Mouse (Mus musculus) midbrain, embryonic 16.5 days (tissue): Measurements from ENCODE around the gene Axl. TPM values are rescaled to one million over a fixed set of nuclear protein-coding genes. Genes with fewer than 3 reads are reported as not detected.
"Not testable (repeated sequence)": the region's sequence is repeated elsewhere in the genome, so short reads cannot be mapped to it uniquely, and the experiment has no call there.

Source experiments
- ATAC-seq: fragments of 200-750 bp; cut with Nextera tagmentation; 2 replicates; pipeline ENCODE4 v1.8.0; 2017; ENCODE audit warnings: moderate TSS enrichment
- H3K27ac ChIP-seq: fragments of 300-500 bp; sonication (generic); 2 replicates; pipeline ENCODE4 v1.5.1; 2014; ENCODE audit warnings: mild to moderate bottlenecking, low read length, mixed read lengths
- H3K27me3 ChIP-seq: fragments of 300-500 bp; sonication (generic); 2 replicates; pipeline ENCODE4 v1.6.1; 2014; ENCODE audit warnings: low read depth, low read length, mixed read lengths; ENCODE audit not compliant: control insufficient read depth, insufficient read depth
- H3K36me3 ChIP-seq: fragments of 300-500 bp; sonication (generic); 2 replicates; pipeline ENCODE4 v1.6.1; 2014; ENCODE audit warnings: mild to moderate bottlenecking, low read length, moderate library complexity, mixed read lengths; ENCODE audit not compliant: control insufficient read depth, insufficient read depth
- H3K4me1 ChIP-seq: fragments of 300-500 bp; sonication (generic); 2 replicates; pipeline ENCODE4 v1.6.1; 2014; ENCODE audit warnings: mild to moderate bottlenecking, low read length, mixed read lengths; ENCODE audit not compliant: control insufficient read depth, insufficient read depth
- H3K4me2 ChIP-seq: fragments of 300-500 bp; sonication (generic); 2 replicates; pipeline ENCODE4 v1.6.1; 2014; ENCODE audit warnings: mild to moderate bottlenecking, low read length, mixed read lengths
- H3K4me3 ChIP-seq: fragments of 300-500 bp; sonication (generic); 2 replicates; pipeline ENCODE4 v1.5.1; 2014; ENCODE audit warnings: low read depth, mild to moderate bottlenecking, low read length, moderate library complexity, mixed read lengths
- H3K9ac ChIP-seq: fragments of 300-500 bp; sonication (generic); 2 replicates; pipeline ENCODE4 v1.6.1; 2014; ENCODE audit warnings: low read depth, low read length, mixed read lengths
- H3K9me3 ChIP-seq: fragments of 300-500 bp; sonication (generic); replicated peaks from 2 replicates; pipeline ENCODE4 v1.6.1; 2014; ENCODE audit warnings: mild to moderate bottlenecking, low read length, mixed read lengths; ENCODE audit not compliant: control insufficient read depth, poor library complexity, severe bottlenecking
- WGBS: fragments of 180-500 bp; shearing (Covaris S2); extraction: QIAGEN DNeasy Blood & Tissue Kit; methylation state at CpG from one replicate; pipeline ENCODE4 v1.1.7; 2014; 5-methylcytosine and 5-hydroxymethylcytosine counted together
- polyA plus RNA-seq: library from polyadenylated mRNA; unstranded; fragments of >200 nt; fragmentation: Nextera tagmentation; extraction: Ambion mirVana; gene quantifications from 2 replicates; pipeline ENCODE4 v1.2.1, GENCODE M21; 2015

Gene Axl
- polyA plus RNA-seq, 1 experiment from 2014 or later, result 14.9 TPM

- Histone ChIP-seq H3K4me1 (no peaks in the 10 kb centered on the region), H3K27me3 (no peaks in the 10 kb centered on the region), H3K9me3 (no peaks in the 10 kb centered on the region), H3K4me2 (no peak overlapping the region), H3K4me3 (no peak overlapping the region), H3K9ac (no peak overlapping the region), H3K27ac (no peak overlapping the region), H3K36me3 (no peaks in the 10 kb centered on the region)
- WGBS, result 90% methylated on average over 1 of the region's 1 CpGs
- ATAC-seq, result no peak
Observed at GRCm38 (mm10) chr7:25799369-25799768, 10.9 kb upstream of the Axl start.

GRCm38 (mm10) chr7:25798540-25798939 is 10.0 kb upstream of the Axl start:
- Histone ChIP-seq H3K36me3 (no peaks in the 10 kb centered on the region), H3K4me1 (no peaks in the 10 kb centered on the region), H3K4me2 (no peak overlapping the region), H3K27ac (no peak overlapping the region), H3K9me3 (no peaks in the 10 kb centered on the region), H3K9ac (no peak overlapping the region), H3K4me3 (no peak overlapping the region), H3K27me3 (no peaks in the 10 kb centered on the region)
- 93% methylated on average over 2 of the region's 2 CpGs for WGBS
- no peak for ATAC-seq

- Histone ChIP-seq H3K4me2 (no peak overlapping the region), H3K36me3 (no peaks in the 10 kb centered on the region), H3K27ac (no peak overlapping the region), H3K4me3 (no peak overlapping the region), H3K4me1 (no peaks in the 10 kb centered on the region), H3K9me3 (no peaks in the 10 kb centered on the region), H3K27me3 (no peaks in the 10 kb centered on the region), H3K9ac (no peak overlapping the region)
- 83% methylated on average over 8 of the region's 8 CpGs for WGBS
- ATAC-seq, result no peak
Observed at GRCm38 (mm10) chr7:25794775-25795174, 6.3 kb upstream of the Axl start.

- H3K4me2 ChIP-seq, result no peak overlapping the region
- H3K4me1 ChIP-seq, result no peaks in the 10 kb centered on the region
- no peak overlapping the region for H3K4me3 ChIP-seq
- H3K9ac ChIP-seq, result no peak overlapping the region
- H3K9me3 ChIP-seq, result no peaks in the 10 kb centered on the region
- H3K27ac ChIP-seq, result no peak overlapping the region
- WGBS, result 63% methylated on average over 3 of the region's 3 CpGs
- no peaks in the 10 kb centered on the region for H3K36me3 ChIP-seq
- H3K27me3 ChIP-seq, result no peaks in the 10 kb centered on the region
- ATAC-seq, result no peak
Observed at GRCm38 (mm10) chr7:25793679-25794078, 5.2 kb upstream of the Axl start.

GRCm38 (mm10) chr7:25792966-25793365 is 4.5 kb upstream of the Axl start:
- H3K27me3 ChIP-seq, H3K4me3 ChIP-seq, H3K4me1 ChIP-seq, H3K36me3 ChIP-seq, ATAC-seq, H3K27ac ChIP-seq, H3K4me2 ChIP-seq, H3K9me3 ChIP-seq, H3K9ac ChIP-seq: not testable (repeated sequence)
- WGBS, result 82% methylated on average over 9 of the region's 9 CpGs

GRCm38 (mm10) chr7:25790615-25791014 is 2.1 kb upstream of the Axl start:
- WGBS, result 79% methylated on average over 8 of the region's 8 CpGs
- Histone ChIP-seq H3K9me3 (no peaks in the 10 kb centered on the region), H3K4me1 (peaks cover 9% of the 10 kb centered on the region), H3K4me2 (no peak overlapping the region), H3K27me3 (no peaks in the 10 kb centered on the region), H3K27ac (no peak overlapping the region), H3K4me3 (no peak overlapping the region), H3K36me3 (no peaks in the 10 kb centered on the region), H3K9ac (no peak overlapping the region)
- ATAC-seq, result no peak

GRCm38 (mm10) chr7:25789129-25789440 is 580 bp upstream of the Axl start:
- Histone ChIP-seq H3K27ac (no peak overlapping the region), H3K9ac (no peak overlapping the region), H3K4me1 (peaks cover 9% of the 10 kb centered on the region), H3K4me3 (no peak overlapping the region), H3K27me3 (no peaks in the 10 kb centered on the region), H3K9me3 (no peaks in the 10 kb centered on the region), H3K4me2 (peak overlapping the region; percentile 56), H3K36me3 (no peaks in the 10 kb centered on the region)
- no peak for ATAC-seq
- 25% methylated on average over 3 of the region's 3 CpGs for WGBS

- no peak for ATAC-seq
- H3K27ac ChIP-seq, result no peak overlapping the region
- H3K9ac ChIP-seq, result no peak overlapping the region
- no peaks in the 10 kb centered on the region for H3K36me3 ChIP-seq
- peaks cover 9% of the 10 kb centered on the region for H3K4me1 ChIP-seq
- no peaks in the 10 kb centered on the region for H3K27me3 ChIP-seq
- peak overlapping the region; percentile 35 for H3K4me3 ChIP-seq
- WGBS, result 24% methylated on average over 9 of the region's 9 CpGs
- no peaks in the 10 kb centered on the region for H3K9me3 ChIP-seq
- peak overlapping the region; percentile 56 for H3K4me2 ChIP-seq
Observed at GRCm38 (mm10) chr7:25787456-25788219, 867 bp downstream of the Axl start.

- Histone ChIP-seq H3K9me3 (no peaks in the 10 kb centered on the region), H3K4me3 (no peak overlapping the region), H3K4me1 (peaks cover 10% of the 10 kb centered on the region), H3K36me3 (no peaks in the 10 kb centered on the region), H3K27me3 (no peaks in the 10 kb centered on the region), H3K4me2 (no peak overlapping the region), H3K9ac (no peak overlapping the region), H3K27ac (no peak overlapping the region)
- WGBS, result 84% methylated on average over 4 of the region's 4 CpGs
- ATAC-seq, result no peak
Observed at GRCm38 (mm10) chr7:25786974-25787373, 1.5 kb downstream of the Axl start.
